Mouse (Mus musculus) layer of hippocampus, adult 2 months (tissue): ENCODE data around the gene Psmc1. TPM values are rescaled to one million over a fixed set of nuclear protein-coding genes. Genes with fewer than 3 reads are reported as not detected.

Experiments used
- DNase-seq, 2 experiments: peaks; one replicate each; pipeline ENCODE4 v3.0.0; 2022; ENCODE audit warnings: low spot score in 2 of 2
- H3K27ac ChIP-seq: fragments of 200-600 bp; 2 replicates; pipeline ENCODE4 v1.8.1; 2022
- H3K4me3 ChIP-seq: fragments of 200-600 bp; 2 replicates; pipeline ENCODE4 v1.8.1; 2022; ENCODE audit warnings: mild to moderate bottlenecking
- CTCF ChIP-seq: fragments of 200-600 bp; conservative IDR thresholded peaks from 2 replicates; pipeline ENCODE4 v1.8.1; 2022; ENCODE audit warnings: antibody characterized with exemption, mild to moderate bottlenecking, moderate library complexity
- long read RNA-seq, 2 experiments: library from polyadenylated mRNA; stranded (forward); transcript quantifications; one replicate each; pipeline ENCODE4 v2.0.0; 2021; ENCODE audit warnings: borderline mapping rate in 2 of 2
- total RNA-seq, 2 experiments: library from RNA; stranded (reverse); gene quantifications; 2 replicates each; pipeline ENCODE4 v1.2.3; 2021

The Psmc1 gene
- 100 to 1,000 TPM; 185 to 207 TPM for total RNA-seq
- long read RNA-seq, experiment 1, transcript Psmc1-201 (11 exons, 1,591 nt), result major isoform, 138 of 180 reads
- long read RNA-seq, experiment 1, partial matches to known transcripts, result 24 of 180 reads
- long read RNA-seq, experiment 1, other reads (novel, unspliced or antisense), result 18 of 180 reads
- long read RNA-seq, experiment 2, transcript Psmc1-201 (11 exons, 1,591 nt), result major isoform, 190 of 258 reads
- long read RNA-seq, experiment 2, partial matches to known transcripts, result 43 of 258 reads
- long read RNA-seq, experiment 2, other reads (novel, unspliced or antisense), result 23 of 258 reads

- TF ChIP-seq CTCF, result 0 out of 2 replicates have a peak, but pooled peaks have one; percentile 21
Measured at GRCm38 (mm10) chr12:100109986-100110696, at the start of gene Psmc1. Gene Psmc1, plus strand, starts transcription at chr12:100110154.

GRCm38 (mm10) chr12:100061071-100061470 is 48.9 kb upstream of the Psmc1 start:
- Histone ChIP-seq H3K4me3 (no peak overlapping the region), H3K27ac (no peak overlapping the region)
- DNase-seq, result no peak
- TF ChIP-seq CTCF, result no peak

More at GRCm38 (mm10) chr12:100109986-100110696, at the start of gene Psmc1:
- H3K4me3 ChIP-seq, result peak within 1 kb of the TSS; percentile 68
- DNase-seq, result peak; percentile 72 to 74
- H3K27ac ChIP-seq, result peak within 1 kb of the TSS; percentile 96

GRCm38 (mm10) chr12:100061826-100062225 is 48.1 kb upstream of the Psmc1 start:
- TF ChIP-seq CTCF, result no peak
- Histone ChIP-seq H3K4me3 (no peak overlapping the region), H3K27ac (no peak overlapping the region)
- DNase-seq, result no peak

- no peak for TF ChIP-seq CTCF
- DNase-seq, result no peak
- Histone ChIP-seq H3K27ac (peak overlapping the region; percentile 39; the same call in 1 of the 2 replicates), H3K4me3 (no peak overlapping the region)
Measured at GRCm38 (mm10) chr12:100062584-100062983, 47.4 kb upstream of the Psmc1 start.

GRCm38 (mm10) chr12:100065109-100065508 is 44.8 kb upstream of the Psmc1 start:
- no peak for TF ChIP-seq CTCF
- Histone ChIP-seq H3K27ac (peak overlapping the region; percentile 78), H3K4me3 (no peak overlapping the region)
- DNase-seq, result peak in 1 of 2 experiments; percentile 57

GRCm38 (mm10) chr12:100067477-100067876 is 42.5 kb upstream of the Psmc1 start:
- DNase-seq, result no peak
- Histone ChIP-seq H3K27ac (no peak overlapping the region), H3K4me3 (no peak overlapping the region)
- no peak for TF ChIP-seq CTCF

- H3K4me3 ChIP-seq, result no peak overlapping the region
- peak in 1 of 2 experiments; percentile 51 for DNase-seq
- peak overlapping the region; percentile 59; the same call in 1 of the 2 replicates for H3K27ac ChIP-seq
- no peak for TF ChIP-seq CTCF
Measured at GRCm38 (mm10) chr12:100073201-100073672, 36.7 kb upstream of the Psmc1 start.

GRCm38 (mm10) chr12:100075715-100076114 is 34.2 kb upstream of the Psmc1 start:
- no peak for DNase-seq
- Histone ChIP-seq H3K27ac (no peak overlapping the region), H3K4me3 (no peak overlapping the region)
- no peak for TF ChIP-seq CTCF

GRCm38 (mm10) chr12:100079636-100080286 is 30.2 kb upstream of the Psmc1 start:
- no peak overlapping the region for H3K4me3 ChIP-seq
- TF ChIP-seq CTCF, result no peak
- no peak overlapping the region for H3K27ac ChIP-seq
- DNase-seq, result no peak

- TF ChIP-seq CTCF, result no peak
- Histone ChIP-seq H3K4me3 (no peak overlapping the region), H3K27ac (no peak overlapping the region)
- no peak for DNase-seq
Measured at GRCm38 (mm10) chr12:100088026-100088425, 21.9 kb upstream of the Psmc1 start.

- no peak for TF ChIP-seq CTCF
- DNase-seq, result no peak
- H3K27ac ChIP-seq, result no peak overlapping the region
- no peak overlapping the region for H3K4me3 ChIP-seq
Measured at GRCm38 (mm10) chr12:100089265-100089664, 20.7 kb upstream of the Psmc1 start.

GRCm38 (mm10) chr12:100090750-100091149 is 19.2 kb upstream of the Psmc1 start:
- TF ChIP-seq CTCF, result no peak
- no peak overlapping the region for H3K27ac ChIP-seq
- no peak for DNase-seq

GRCm38 (mm10) chr12:100093046-100093445 is 16.9 kb upstream of the Psmc1 start:
- H3K4me3 ChIP-seq, result no peak overlapping the region
- TF ChIP-seq CTCF, result no peak
- no peak overlapping the region for H3K27ac ChIP-seq
- DNase-seq, result no peak

More at GRCm38 (mm10) chr12:100090750-100091149, 19.2 kb upstream of the Psmc1 start:
- no peak overlapping the region for H3K4me3 ChIP-seq
